Mouse (Mus musculus) testis, adult 2 months (tissue): ENCODE measurements around the gene Xpo6.

ENCODE experiments used
- CTCF ChIP-seq: fragments of 200-500 bp; IDR thresholded peaks from 2 replicates; pipeline ENCODE4 v1.5.1; 2012; ENCODE audit warnings: low read depth, mild to moderate bottlenecking, inconsistent platforms, low read length, moderate library complexity; ENCODE audit not compliant: control insufficient read depth, insufficient read depth, insufficient replicate concordance
- POLR2A ChIP-seq: fragments of 200-500 bp; IDR thresholded peaks from 2 replicates; pipeline ENCODE4 v1.6.1; 2012; ENCODE audit warnings: low read depth, mild to moderate bottlenecking, inconsistent platforms, low read length, moderate library complexity; ENCODE audit not compliant: control insufficient read depth

DNA sequence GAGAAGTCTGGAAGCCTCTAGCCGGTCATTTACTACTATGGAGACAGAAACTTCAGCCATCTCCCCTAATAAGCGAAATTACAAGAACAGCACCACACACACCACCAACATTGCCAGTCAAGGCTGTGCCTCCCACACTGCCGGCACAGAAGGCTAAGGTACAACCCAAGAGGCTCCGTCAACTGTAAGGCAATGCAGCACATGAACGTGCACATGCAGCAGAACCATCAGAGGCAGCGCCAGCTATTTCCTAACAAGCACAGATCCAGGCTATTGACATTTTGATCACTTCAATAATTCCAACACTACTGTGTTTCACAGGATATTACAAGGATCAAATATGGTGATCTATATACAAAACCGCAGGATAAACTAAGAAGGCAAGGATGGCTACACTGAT lies 24.8 kb downstream of the Xpo6 start:
- TF ChIP-seq CTCF (no peak), POLR2A (no peak)
